Mouse (Mus musculus) skeletal muscle tissue, adult 2 months (tissue): ENCODE data around the gene Hepacam.

Source experiments
- DNase-seq: peaks from one replicate; pipeline ENCODE4 v3.0.0-alpha.2; 2012; ENCODE audit warnings: low read depth, low spot score

Hepacam gene

DNA sequence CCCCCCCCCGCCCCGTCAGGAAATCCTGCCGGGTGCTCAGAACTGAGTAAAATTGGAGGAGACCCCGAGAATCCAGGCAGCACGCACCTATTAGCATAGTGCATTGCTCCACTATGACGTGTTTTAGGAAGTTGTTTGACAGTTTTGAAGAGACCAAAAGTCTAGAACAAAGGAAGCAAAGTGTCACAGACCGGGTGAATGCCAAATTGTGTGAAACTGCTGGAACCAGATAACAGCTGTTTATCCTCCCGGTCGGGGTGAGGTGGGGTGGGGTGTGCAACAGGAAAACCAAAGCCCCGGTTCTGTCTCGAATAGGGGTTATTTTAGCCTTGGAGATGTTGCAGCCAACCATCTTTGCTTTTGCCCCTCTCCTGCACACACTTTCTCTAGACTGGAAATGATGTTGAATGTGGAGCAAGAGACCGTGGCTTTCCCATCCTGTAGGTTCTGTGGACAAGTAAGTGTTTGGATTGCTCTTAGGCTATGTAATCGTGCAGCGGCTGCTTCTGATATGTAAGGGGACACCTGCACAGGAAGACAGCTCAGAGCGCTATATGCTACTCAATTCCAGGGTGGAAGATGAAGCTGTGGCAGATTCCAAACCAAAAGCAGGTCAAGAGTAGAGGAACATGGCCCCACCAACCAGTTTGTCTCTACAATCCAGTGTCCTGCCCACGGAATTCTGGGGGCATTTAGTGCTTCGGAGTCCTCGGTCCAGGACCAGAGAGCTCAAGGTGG, 66.8 kb downstream of the Hepacam start:
- DNase-seq = no peak

DNA sequence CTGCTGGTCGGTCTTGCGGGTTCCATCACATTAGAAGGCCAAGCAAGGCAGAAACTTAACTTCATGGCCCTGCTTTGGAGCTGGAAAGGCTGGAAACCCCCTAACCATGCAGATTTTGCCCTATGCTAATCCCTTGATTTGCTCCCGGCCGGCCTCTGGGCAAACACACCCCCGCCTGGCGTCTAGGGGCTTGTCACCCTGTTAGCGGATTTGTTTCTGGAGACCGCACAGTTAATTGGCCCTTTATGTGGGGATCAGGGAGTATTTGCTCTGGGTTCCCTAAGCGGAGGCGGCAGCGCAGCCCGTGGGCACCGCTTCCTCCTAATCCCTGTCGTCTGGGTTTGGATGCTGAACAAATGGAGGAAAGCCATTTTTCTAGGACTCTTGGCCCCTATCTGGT, 67.8 kb downstream of the Hepacam start:
- no peak for DNase-seq

DNA sequence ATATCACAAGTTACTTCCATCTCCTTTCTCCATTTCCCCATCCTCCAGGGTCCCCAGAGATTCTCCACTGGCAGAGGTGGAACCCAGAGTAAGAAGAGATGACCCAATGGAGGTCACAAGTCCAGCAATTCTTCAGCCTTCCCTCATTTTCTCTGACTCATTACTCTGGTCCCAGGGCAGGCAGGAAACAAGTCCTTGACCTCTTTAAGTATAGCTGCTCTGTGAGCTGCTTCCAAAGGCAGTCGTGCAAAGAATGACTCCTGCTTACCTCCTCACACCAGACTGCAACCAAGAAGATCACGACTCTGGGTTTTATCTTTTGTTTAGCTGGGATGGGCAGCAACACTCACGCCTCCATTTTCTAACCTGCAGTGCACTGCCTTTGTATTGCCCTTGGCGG, 68.5 kb downstream of the Hepacam start:
- no peak for DNase-seq
